Comparison of ENCODE assay signal across 8 mouse cellular contexts in genomic region chr10:121432041-121432634, GRCm38 (mm10). TPM values are rescaled to one million over a fixed set of nuclear protein-coding genes. Genes with fewer than 3 reads are reported as not detected.
DNase-seq lines count a peak whose midpoint lies in the region; ATAC-seq and TF ChIP-seq lines count a peak whose summit lies in the region.

No protein-coding gene starts in this region.

- no peaks in the 10 kb centered on the region for H3K9me3 ChIP-seq in hindbrain, postnatal 0 days (ENCODE audit: low read length)

- H3K9ac ChIP-seq in hindbrain, postnatal 0 days (replicated peaks; ENCODE audit: low read length): peak overlapping the region; percentile 21; the same call in 1 of the 2 replicates

- no peaks in the 10 kb centered on the region for H3K27me3 ChIP-seq in hindbrain, postnatal 0 days (ENCODE audit: insufficient read depth, low read length)

- no peak for TF ChIP-seq CTCF in hindbrain, postnatal 0 days (IDR thresholded peaks at IDR 0.05; ENCODE audit: low read depth)

- peaks cover 34% of the 10 kb centered on the region for H3K4me1 ChIP-seq in hindbrain, postnatal 0 days (ENCODE audit: insufficient read depth, low read length)

- peak; percentile 64 to 66 for DNase-seq in heart, adult 18-20 months
- DNase-seq in heart, postnatal 25 days (ENCODE audit: low spot score): no peak
- DNase-seq in c-Kit-positive CD71-positive TER-119-positive erythroid progenitor cells, embryonic 14.5 days (ENCODE audit: low spot score): peak; percentile 8
- DNase-seq in hindbrain, postnatal 0 days (ENCODE audit: low spot score): peak; percentile 65
- peak; percentile 84 for DNase-seq in lung, postnatal 36 days
- DNase-seq in adrenal gland, adult 18-20 months (ENCODE audit: low spot score in 2 of 2): no peak
- no peak for DNase-seq in gastrocnemius, postnatal 25 days
- DNase-seq in spleen, adult 12 weeks (ENCODE audit: low spot score): no peak

- peak; percentile 41 for ATAC-seq in hindbrain, postnatal 0 days

- H3K36me3 ChIP-seq in hindbrain, postnatal 0 days (ENCODE audit: insufficient read depth, low read length): no peaks in the 10 kb centered on the region

- intact Hi-C loops in heart, postnatal 25 days (cut with DNase I): no loop called here

- H3K4me2 ChIP-seq in hindbrain, postnatal 0 days (ENCODE audit: low read depth, low read length): 0 out of 2 replicates have a peak overlapping the region, but pooled peaks have one; percentile 13

- WGBS in hindbrain, postnatal 0 days: 28% methylated on average over 12 of the region's 12 CpGs

- no peak overlapping the region for H3K4me3 ChIP-seq in hindbrain, postnatal 0 days (ENCODE audit: low read length)

- peak overlapping the region; percentile 79 for H3K27ac ChIP-seq in hindbrain, postnatal 0 days

RNA-seq across cellular contexts. Expression of gene Rassf3, which starts 44.0 kb away (rescaled TPM):
- 100 to 1,000 TPM; 131 to 138 TPM for total RNA-seq in heart, adult 18-20 months (2021)
- total RNA-seq in heart, postnatal 25 days (2021): 100 to 1,000 TPM; 146 to 157 TPM
- 7.4 and 11.1 TPM in 2 replicates for total RNA-seq in hindbrain, postnatal 0 days (2014; rRNA removed)
- polyA plus RNA-seq in hindbrain, postnatal 0 days (2015; fragmentation: Nextera tagmentation; extraction: Ambion mirVana): 5.7 and 6.0 TPM in 2 replicates
- total RNA-seq in adrenal gland, adult 18-20 months (2021): 10 to 100 TPM; 39.2 to 44.8 TPM
- total RNA-seq in gastrocnemius, postnatal 25 days (2021): 10 to 100 TPM; 48.5 to 51.3 TPM

Comparison
In these comparisons a context has a peak if more than half of its experiments do, and no peak if none do; other contexts are left out.
1. DNase-seq: peak in heart, adult 18-20 months (2 of 2), c-Kit-positive CD71-positive TER-119-positive erythroid progenitor cells, embryonic 14.5 days (single experiment), hindbrain, postnatal 0 days (single experiment) and lung, postnatal 36 days (single experiment); none in heart, postnatal 25 days (single experiment), adrenal gland, adult 18-20 months (0 of 2), gastrocnemius, postnatal 25 days (single experiment) and spleen, adult 12 weeks (single experiment).